Mouse (Mus musculus) stomach, postnatal 0 days (tissue): ENCODE data around the gene Tmco3. TPM values are rescaled to one million over a fixed set of nuclear protein-coding genes. Genes with fewer than 3 reads are reported as not detected.
"Not testable (repeated sequence)": the region's sequence is repeated elsewhere in the genome, so short reads cannot be mapped to it uniquely, and the experiment has no call there.

ENCODE experiments used
- ATAC-seq: fragments of 200-750 bp; cut with Nextera tagmentation; 2 replicates; pipeline ENCODE4 v1.8.0; 2017; ENCODE audit not compliant: low FRiP score, low TSS enrichment
- DNase-seq: peaks from one replicate; pipeline ENCODE4 v3.0.0-alpha.2; 2016; ENCODE audit warnings: low spot score
- H3K27ac ChIP-seq: fragments of 300-500 bp; sonication (generic); replicated peaks from 2 replicates; pipeline ENCODE4 v1.5.1; 2014; ENCODE audit warnings: mild to moderate bottlenecking, control low read depth
- H3K27me3 ChIP-seq: fragments of 300-500 bp; sonication (generic); 2 replicates; pipeline ENCODE4 v1.6.1; 2014; ENCODE audit warnings: low read length; ENCODE audit not compliant: control insufficient read depth, insufficient read depth
- H3K36me3 ChIP-seq: fragments of 300-500 bp; sonication (generic); 2 replicates; pipeline ENCODE4 v1.6.1; 2014; ENCODE audit warnings: low read length, mixed read lengths; ENCODE audit not compliant: control insufficient read depth, insufficient read depth
- H3K4me1 ChIP-seq: fragments of 300-500 bp; sonication (generic); replicated peaks from 2 replicates; pipeline ENCODE4 v1.6.1; 2014; ENCODE audit warnings: antibody characterized with exemption; ENCODE audit not compliant: control insufficient read depth, insufficient read depth
- H3K4me2 ChIP-seq: fragments of 300-500 bp; sonication (generic); replicated peaks from 2 replicates; pipeline ENCODE4 v1.6.1; 2014; ENCODE audit warnings: low read depth, mild to moderate bottlenecking, control low read depth, moderate library complexity
- H3K4me3 ChIP-seq: fragments of 300-500 bp; sonication (generic); 2 replicates; pipeline ENCODE4 v1.5.1; 2014; ENCODE audit warnings: low read depth, low read length, control low read depth
- H3K9ac ChIP-seq: fragments of 300-500 bp; sonication (generic); 2 replicates; pipeline ENCODE4 v1.6.1; 2014; ENCODE audit warnings: mild to moderate bottlenecking, low read length, control low read depth, mixed read lengths
- H3K9me3 ChIP-seq: fragments of 300-500 bp; sonication (generic); 2 replicates; pipeline ENCODE4 v1.6.1; 2016; ENCODE audit warnings: low read length; ENCODE audit not compliant: control insufficient read depth
- CTCF ChIP-seq: IDR thresholded peaks from 2 replicates; pipeline ENCODE4 v1.5.1; 2016; ENCODE audit warnings: antibody characterized with exemption, low read depth, mild to moderate bottlenecking, moderate library complexity
- EP300 ChIP-seq: optimal IDR thresholded peaks from 2 replicates; pipeline ENCODE3; 2016; ENCODE audit warnings: antibody characterized with exemption
- WGBS: fragments of 180-500 bp; shearing (Covaris S2); extraction: QIAGEN DNeasy Blood & Tissue Kit; methylation state at CpG from one replicate; pipeline ENCODE4 v1.1.7; 2014; 5-methylcytosine and 5-hydroxymethylcytosine counted together
- polyA plus RNA-seq: library from polyadenylated mRNA; unstranded; fragments of >200 nt; fragmentation: Nextera tagmentation; extraction: Ambion mirVana; gene quantifications from 2 replicates; pipeline ENCODE4 v1.2.1, GENCODE M21; 2015

Gene Tmco3
- polyA plus RNA-seq, 1 experiment from 2014 or later: 14.7 TPM

GRCm38 (mm10) chr8:13314922-13315321 is 26.9 kb downstream of the Tmco3 start:
- H3K4me1 ChIP-seq: no peaks in the 10 kb centered on the region
- 81% methylated on average over 3 of the region's 3 CpGs for whole genome bisulfite sequencing
- no peak for ATAC-seq
- no peak overlapping the region for H3K9ac ChIP-seq
- no peak for DNase-seq
- H3K27me3 ChIP-seq: no peaks in the 10 kb centered on the region
- no peak overlapping the region for H3K4me2 ChIP-seq
- TF ChIP-seq CTCF (no peak), EP300 (no peak)
- no peaks in the 10 kb centered on the region for H3K9me3 ChIP-seq
- H3K4me3 ChIP-seq: no peak overlapping the region
- H3K36me3 ChIP-seq: peaks cover 8% of the 10 kb centered on the region; the same call in 1 of the 2 replicates
- H3K27ac ChIP-seq: no peak overlapping the region

- 87% methylated on average over 10 of the region's 10 CpGs for WGBS
- H3K27ac ChIP-seq: no peak overlapping the region
- DNase-seq: no peak
Measured at GRCm38 (mm10) chr8:13316671-13317070, 28.7 kb downstream of the Tmco3 start.

DNA sequence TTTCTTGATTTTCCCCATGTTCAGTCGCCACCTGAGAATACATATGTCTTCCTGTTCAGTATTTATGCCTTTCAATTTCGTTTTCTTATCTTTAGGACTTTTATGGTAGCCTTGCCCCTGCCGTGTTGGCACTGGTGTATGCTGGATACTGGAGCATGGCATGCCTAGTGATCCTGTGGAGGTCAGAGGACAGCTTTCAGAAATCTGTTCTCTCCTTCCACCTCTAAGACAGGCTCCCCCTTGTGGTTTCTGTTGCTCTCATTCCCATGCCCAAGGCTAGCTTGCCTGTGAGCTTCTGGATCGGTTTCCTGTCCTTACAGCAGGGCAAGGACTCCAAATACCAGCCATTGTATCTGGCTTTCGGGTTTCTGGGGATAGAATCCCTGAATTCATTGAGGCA is 38.6 kb downstream of the Tmco3 start:
- DNase-seq (peak; percentile 44), ATAC-seq (no peak)
- no peaks in the 10 kb centered on the region for H3K9me3 ChIP-seq
- no peak overlapping the region for H3K9ac ChIP-seq
- WGBS: 35% methylated on average over 5 of the region's 5 CpGs
- H3K36me3 ChIP-seq: no peaks in the 10 kb centered on the region
- no peak overlapping the region for H3K4me3 ChIP-seq
- no peaks in the 10 kb centered on the region for H3K27me3 ChIP-seq
- peak; percentile 67 for TF ChIP-seq CTCF
- TF ChIP-seq EP300: no peak
- H3K4me2 ChIP-seq: no peak overlapping the region
- no peak overlapping the region for H3K27ac ChIP-seq
- H3K4me1 ChIP-seq: no peaks in the 10 kb centered on the region

More at GRCm38 (mm10) chr8:13316671-13317070, 28.7 kb downstream of the Tmco3 start:
- no peaks in the 10 kb centered on the region for H3K9me3 ChIP-seq
- peaks cover 8% of the 10 kb centered on the region; the same call in 1 of the 2 replicates for H3K36me3 ChIP-seq
- H3K4me3 ChIP-seq: no peak overlapping the region
- no peaks in the 10 kb centered on the region for H3K27me3 ChIP-seq
- TF ChIP-seq EP300 (no peak), CTCF (no peak)
- no peak overlapping the region for H3K4me2 ChIP-seq
- H3K9ac ChIP-seq: no peak overlapping the region
- no peak for ATAC-seq
- no peaks in the 10 kb centered on the region for H3K4me1 ChIP-seq

DNA sequence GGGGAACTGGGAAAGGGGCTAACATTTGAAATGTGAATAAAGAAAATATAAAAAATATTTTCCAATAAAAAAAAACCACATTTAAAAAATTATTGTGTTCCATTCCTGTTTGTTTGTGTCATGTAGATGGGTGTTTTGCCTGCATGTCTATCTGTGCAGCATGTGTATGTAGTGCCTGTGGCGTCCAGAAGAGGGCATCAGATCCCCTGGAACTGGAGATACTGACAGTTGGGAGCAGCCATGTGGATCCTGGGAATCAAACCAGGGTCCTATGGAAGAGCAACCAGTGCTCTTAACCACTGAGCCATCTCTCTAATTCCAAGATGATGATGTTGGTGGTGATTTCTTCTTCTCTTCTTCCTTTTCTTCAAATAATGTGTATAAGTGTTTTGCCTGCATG is 46.7 kb downstream of the Tmco3 start:
- WGBS: 46% methylated on average over 1 of the region's 1 CpGs
- no peak overlapping the region for H3K27ac ChIP-seq
- no peak overlapping the region for H3K4me3 ChIP-seq
- H3K27me3 ChIP-seq: no peaks in the 10 kb centered on the region
- no peaks in the 10 kb centered on the region for H3K9me3 ChIP-seq
- TF ChIP-seq CTCF (peak; percentile 45), EP300 (no peak)
- no peaks in the 10 kb centered on the region for H3K4me1 ChIP-seq
- no peaks in the 10 kb centered on the region for H3K36me3 ChIP-seq
- no peak overlapping the region for H3K4me2 ChIP-seq
- DNase-seq: no peak
- no peak for ATAC-seq
- H3K9ac ChIP-seq: no peak overlapping the region

DNA sequence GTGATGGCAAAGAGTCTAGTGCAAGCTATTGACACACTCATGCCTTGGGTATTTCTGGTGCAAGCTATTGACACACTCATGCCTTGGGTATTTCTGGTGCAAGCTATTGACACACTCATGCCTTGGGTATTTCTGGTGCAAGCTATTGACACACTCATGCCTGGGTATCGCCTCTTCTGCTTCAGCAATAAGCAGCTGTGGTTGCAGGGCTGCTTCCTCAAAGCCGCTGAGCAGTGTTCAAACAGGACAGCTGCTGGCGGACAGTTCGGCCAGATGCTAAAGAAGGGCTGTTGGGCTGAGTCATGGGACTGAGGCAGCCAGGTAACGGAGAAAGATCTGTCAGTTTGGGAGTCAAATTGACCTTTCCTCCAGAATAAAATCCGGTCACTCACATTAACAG is 49.3 kb downstream of the Tmco3 start:
- not testable (repeated sequence) for H3K9me3 ChIP-seq, H3K36me3 ChIP-seq, H3K27ac ChIP-seq, H3K4me2 ChIP-seq, H3K9ac ChIP-seq, DNase-seq, ATAC-seq, H3K4me3 ChIP-seq, H3K4me1 ChIP-seq, H3K27me3 ChIP-seq
- 62% methylated on average over 6 of the region's 6 CpGs for WGBS

GRCm38 (mm10) chr8:13337678-13338077 is 49.7 kb downstream of the Tmco3 start:
- no peaks in the 10 kb centered on the region for H3K27me3 ChIP-seq
- no peak overlapping the region for H3K4me2 ChIP-seq
- ATAC-seq: no peak
- no peaks in the 10 kb centered on the region for H3K4me1 ChIP-seq
- no peaks in the 10 kb centered on the region for H3K9me3 ChIP-seq
- 53% methylated on average over 3 of the region's 3 CpGs for WGBS
- DNase-seq: no peak
- no peak overlapping the region for H3K27ac ChIP-seq
- no peak overlapping the region for H3K9ac ChIP-seq
- no peaks in the 10 kb centered on the region for H3K36me3 ChIP-seq
- TF ChIP-seq CTCF (no peak), EP300 (no peak)
- H3K4me3 ChIP-seq: no peak overlapping the region
